Mouse (Mus musculus): ENCODE results near the gene Zfp652. TPM values are rescaled to one million over a fixed set of nuclear protein-coding genes. Genes with fewer than 3 reads are reported as not detected.
A peak's percentile ranks its signal among the peaks of the same experiment; 100 is the strongest.

Gene Zfp652
- polyA plus RNA-seq, 1 experiment from 2014 or later: 13.7 TPM

DNA sequence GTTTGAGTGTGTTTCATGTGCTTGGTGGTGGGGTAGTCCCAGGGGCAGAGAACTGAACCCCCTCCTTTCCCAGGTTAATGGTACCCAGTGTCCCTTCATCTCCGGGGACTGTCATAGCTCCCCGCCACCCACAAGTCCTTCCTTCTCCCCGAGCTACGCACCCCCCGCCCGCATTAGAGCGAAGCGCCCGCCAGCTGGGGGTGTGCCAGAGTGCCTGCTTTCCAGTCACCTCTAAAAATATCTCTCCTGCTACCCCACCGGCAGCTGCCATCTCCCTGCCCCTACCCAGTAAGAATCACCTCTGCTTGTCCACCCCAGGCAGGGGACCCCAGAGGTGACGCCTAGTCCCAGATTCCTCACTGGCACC, 112.4 kb downstream of the Zfp652 start:
- Histone ChIP-seq H3K9me3 (ENCODE audit: control insufficient read depth, low read length) (no peaks in the 10 kb centered on the region), H3K4me1 (replicated peaks; ENCODE audit: control insufficient read depth, insufficient read depth, low read length) (0 out of 2 replicates have a peak, but pooled peaks cover 2% of the 10 kb centered on the region), H3K36me3 (ENCODE audit: control insufficient read depth, insufficient read depth, low read length) (no peaks in the 10 kb centered on the region), H3K27me3 (ENCODE audit: control insufficient read depth, insufficient read depth, low read length) (peaks cover 29% of the 10 kb centered on the region), H3K27ac (ENCODE audit: low read depth, low read length) (no peak overlapping the region), H3K4me2 (replicated peaks; ENCODE audit: low read depth, low read length) (peak overlapping the region; percentile 93), H3K9ac (ENCODE audit: low read depth, low read length) (peak overlapping the region; percentile 47), H3K4me3 (ENCODE audit: low read depth, low read length) (peak overlapping the region; percentile 61)
- ATAC-seq (ENCODE audit: low FRiP score) (no peak; the same call in 1 of the 2 replicates), DNase-seq (ENCODE audit: low spot score) (peak; percentile 36)
- 1% methylated on average over 11 of the region's 11 CpGs for WGBS

GRCm38 (mm10) chr11:95825625-95826024, 113.2 kb downstream of the Zfp652 start:
- Histone ChIP-seq H3K9ac (ENCODE audit: low read depth, low read length) (no peak overlapping the region), H3K27ac (ENCODE audit: low read depth, low read length) (no peak overlapping the region), H3K4me2 (replicated peaks; ENCODE audit: low read depth, low read length) (no peak overlapping the region), H3K4me3 (ENCODE audit: low read depth, low read length) (no peak overlapping the region), H3K36me3 (ENCODE audit: control insufficient read depth, insufficient read depth, low read length) (no peaks in the 10 kb centered on the region), H3K27me3 (ENCODE audit: control insufficient read depth, insufficient read depth, low read length) (peaks cover 37% of the 10 kb centered on the region), H3K4me1 (replicated peaks; ENCODE audit: control insufficient read depth, insufficient read depth, low read length) (0 out of 2 replicates have a peak, but pooled peaks cover 2% of the 10 kb centered on the region), H3K9me3 (ENCODE audit: control insufficient read depth, low read length) (no peaks in the 10 kb centered on the region)
- ATAC-seq (ENCODE audit: low FRiP score) (no peak), DNase-seq (ENCODE audit: low spot score) (no peak)
- 57% methylated on average over 3 of the region's 3 CpGs for WGBS

DNA sequence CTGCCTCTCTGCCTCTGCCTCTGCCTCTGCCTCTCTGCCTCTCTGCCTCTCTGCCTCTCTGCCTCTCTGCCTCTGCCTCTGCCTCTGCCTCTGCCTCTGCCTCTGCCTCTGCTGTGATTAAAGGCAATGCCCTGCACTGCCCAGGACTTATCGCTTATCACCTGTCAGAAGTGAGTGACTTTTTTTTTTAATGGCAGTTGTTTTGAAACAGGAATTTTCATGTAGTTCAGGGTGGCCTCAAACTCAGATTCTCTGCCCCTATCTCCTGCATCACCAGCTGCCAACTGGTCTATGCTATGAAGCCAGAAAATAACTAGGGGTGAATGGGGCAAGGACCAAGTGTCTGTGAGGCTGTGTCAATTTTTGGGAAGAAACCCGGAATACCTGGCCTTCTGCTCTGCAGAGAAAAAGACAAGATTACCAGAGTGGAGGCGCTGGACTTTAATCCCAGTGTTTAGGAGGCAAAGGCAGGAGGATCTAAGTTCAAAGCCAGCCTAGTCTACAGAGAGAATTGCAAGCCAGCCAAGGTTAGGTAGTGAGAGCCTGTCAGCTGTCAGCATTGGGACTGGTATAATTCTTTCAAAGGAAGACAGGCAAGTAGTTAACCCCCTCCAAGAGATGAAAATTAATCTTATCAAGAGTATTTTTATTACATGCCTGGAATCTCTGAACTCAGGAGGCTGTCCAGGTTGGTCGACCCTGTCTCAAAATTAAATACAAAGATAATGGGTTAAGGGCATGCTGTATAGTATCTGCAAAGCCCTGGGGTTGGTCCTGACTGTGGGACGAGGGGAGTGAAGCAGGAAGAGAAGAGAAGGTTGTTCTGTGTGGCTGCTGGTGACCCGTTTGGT, 114.1 kb downstream of the Zfp652 start:
- Histone ChIP-seq H3K4me2 (replicated peaks; ENCODE audit: low read depth, low read length) (no peak overlapping the region), H3K9me3 (ENCODE audit: control insufficient read depth, low read length) (no peaks in the 10 kb centered on the region), H3K4me1 (replicated peaks; ENCODE audit: control insufficient read depth, insufficient read depth, low read length) (0 out of 2 replicates have a peak, but pooled peaks cover 2% of the 10 kb centered on the region), H3K27me3 (ENCODE audit: control insufficient read depth, insufficient read depth, low read length) (peaks cover 46% of the 10 kb centered on the region), H3K9ac (ENCODE audit: low read depth, low read length) (no peak overlapping the region), H3K36me3 (ENCODE audit: control insufficient read depth, insufficient read depth, low read length) (no peaks in the 10 kb centered on the region), H3K27ac (ENCODE audit: low read depth, low read length) (no peak overlapping the region), H3K4me3 (ENCODE audit: low read depth, low read length) (no peak overlapping the region)
- WGBS: 60% methylated on average over 6 of the region's 6 CpGs
- ATAC-seq (ENCODE audit: low FRiP score) (no peak), DNase-seq (ENCODE audit: low spot score) (no peak)

GRCm38 (mm10) chr11:95827168-95827447, 114.6 kb downstream of the Zfp652 start:
- Histone ChIP-seq H3K27ac (ENCODE audit: low read depth, low read length) (no peak overlapping the region), H3K9ac (ENCODE audit: low read depth, low read length) (no peak overlapping the region), H3K36me3 (ENCODE audit: control insufficient read depth, insufficient read depth, low read length) (no peaks in the 10 kb centered on the region), H3K9me3 (ENCODE audit: control insufficient read depth, low read length) (no peaks in the 10 kb centered on the region), H3K27me3 (ENCODE audit: control insufficient read depth, insufficient read depth, low read length) (peaks cover 52% of the 10 kb centered on the region), H3K4me3 (ENCODE audit: low read depth, low read length) (no peak overlapping the region), H3K4me2 (replicated peaks; ENCODE audit: low read depth, low read length) (no peak overlapping the region), H3K4me1 (replicated peaks; ENCODE audit: control insufficient read depth, insufficient read depth, low read length) (0 out of 2 replicates have a peak, but pooled peaks cover 2% of the 10 kb centered on the region)
- WGBS: 15% methylated on average over 3 of the region's 3 CpGs
- no peak for DNase-seq (ENCODE audit: low spot score)
- no peak for ATAC-seq (ENCODE audit: low FRiP score)

- H3K9ac ChIP-seq (ENCODE audit: low read depth, low read length): no peak overlapping the region
- 0 out of 2 replicates have a peak, but pooled peaks cover 2% of the 10 kb centered on the region for H3K4me1 ChIP-seq (replicated peaks; ENCODE audit: control insufficient read depth, insufficient read depth, low read length)
- WGBS: 20% methylated on average over 3 of the region's 3 CpGs
- no peak overlapping the region for H3K27ac ChIP-seq (ENCODE audit: low read depth, low read length)
- ATAC-seq (ENCODE audit: low FRiP score) (no peak), DNase-seq (ENCODE audit: low spot score) (peak; percentile 80)
- H3K4me2 ChIP-seq (replicated peaks; ENCODE audit: low read depth, low read length): no peak overlapping the region
- no peaks in the 10 kb centered on the region for H3K9me3 ChIP-seq (ENCODE audit: control insufficient read depth, low read length)
- no peak overlapping the region for H3K4me3 ChIP-seq (ENCODE audit: low read depth, low read length)
- peaks cover 56% of the 10 kb centered on the region for H3K27me3 ChIP-seq (ENCODE audit: control insufficient read depth, insufficient read depth, low read length)
- H3K36me3 ChIP-seq (ENCODE audit: control insufficient read depth, insufficient read depth, low read length): no peaks in the 10 kb centered on the region
Measured at GRCm38 (mm10) chr11:95827464-95828085, 115.1 kb downstream of the Zfp652 start.

- no peaks in the 10 kb centered on the region for H3K9me3 ChIP-seq (ENCODE audit: control insufficient read depth, low read length)
- WGBS: 77% methylated on average over 11 of the region's 11 CpGs
- H3K4me3 ChIP-seq (ENCODE audit: low read depth, low read length): no peak overlapping the region
- DNase-seq (ENCODE audit: low spot score) (no peak), ATAC-seq (ENCODE audit: low FRiP score) (no peak)
- H3K36me3 ChIP-seq (ENCODE audit: control insufficient read depth, insufficient read depth, low read length): no peaks in the 10 kb centered on the region
- H3K9ac ChIP-seq (ENCODE audit: low read depth, low read length): no peak overlapping the region
- no peak overlapping the region for H3K4me2 ChIP-seq (replicated peaks; ENCODE audit: low read depth, low read length)
- peaks cover 4% of the 10 kb centered on the region; the same call in 1 of the 2 replicates for H3K4me1 ChIP-seq (replicated peaks; ENCODE audit: control insufficient read depth, insufficient read depth, low read length)
- H3K27me3 ChIP-seq (ENCODE audit: control insufficient read depth, insufficient read depth, low read length): peaks cover 64% of the 10 kb centered on the region
- H3K27ac ChIP-seq (ENCODE audit: low read depth, low read length): no peak overlapping the region
Measured at GRCm38 (mm10) chr11:95828181-95828964, 115.9 kb downstream of the Zfp652 start.

DNA sequence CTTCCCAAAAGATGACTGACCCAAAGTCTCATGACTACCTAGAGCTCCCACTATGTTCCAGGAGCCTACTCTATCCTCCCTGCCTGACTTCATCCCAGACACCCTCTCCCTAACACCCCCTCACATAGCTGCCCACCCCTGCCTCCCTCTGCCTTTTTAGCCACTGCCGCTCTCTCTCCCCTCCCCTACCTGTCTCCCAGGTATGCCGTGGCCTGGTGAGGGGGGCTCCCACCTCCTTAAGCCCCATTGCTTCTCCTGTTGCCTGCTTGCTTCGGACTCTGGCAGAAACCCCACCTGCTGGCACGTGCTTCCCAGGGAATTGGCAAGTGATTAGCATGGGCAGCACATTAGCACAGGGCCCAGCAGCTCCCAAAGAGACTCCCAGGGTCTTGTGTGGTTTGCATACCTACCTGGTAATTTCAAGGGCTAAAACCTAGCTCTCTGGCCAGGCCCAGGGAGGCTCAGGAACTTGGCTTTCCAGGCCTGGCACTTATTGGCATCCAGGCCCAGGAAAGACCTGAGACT, 117.1 kb downstream of the Zfp652 start:
- no peak overlapping the region for H3K4me3 ChIP-seq (ENCODE audit: low read depth, low read length)
- no peaks in the 10 kb centered on the region for H3K9me3 ChIP-seq (ENCODE audit: control insufficient read depth, low read length)
- no peak overlapping the region for H3K9ac ChIP-seq (ENCODE audit: low read depth, low read length)
- ATAC-seq (ENCODE audit: low FRiP score) (no peak), DNase-seq (ENCODE audit: low spot score) (no peak)
- H3K4me2 ChIP-seq (replicated peaks; ENCODE audit: low read depth, low read length): no peak overlapping the region
- H3K27ac ChIP-seq (ENCODE audit: low read depth, low read length): no peak overlapping the region
- H3K36me3 ChIP-seq (ENCODE audit: control insufficient read depth, insufficient read depth, low read length): no peaks in the 10 kb centered on the region
- H3K27me3 ChIP-seq (ENCODE audit: control insufficient read depth, insufficient read depth, low read length): peaks cover 73% of the 10 kb centered on the region
- H3K4me1 ChIP-seq (replicated peaks; ENCODE audit: control insufficient read depth, insufficient read depth, low read length): peaks cover 8% of the 10 kb centered on the region; the same call in 1 of the 2 replicates
- WGBS: 30% methylated on average over 4 of the region's 4 CpGs

GRCm38 (mm10) chr11:95830411-95831275, 118.2 kb downstream of the Zfp652 start:
- no peak overlapping the region for H3K9ac ChIP-seq (ENCODE audit: low read depth, low read length)
- WGBS: 3% methylated on average over 80 of the region's 80 CpGs
- no peak for ATAC-seq (ENCODE audit: low FRiP score)

More at GRCm38 (mm10) chr11:95830411-95831275, 118.2 kb downstream of the Zfp652 start:
- Histone ChIP-seq H3K36me3 (ENCODE audit: control insufficient read depth, insufficient read depth, low read length) (no peaks in the 10 kb centered on the region), H3K4me1 (replicated peaks; ENCODE audit: control insufficient read depth, insufficient read depth, low read length) (peaks cover 6% of the 10 kb centered on the region; the same call in 1 of the 2 replicates), H3K4me3 (ENCODE audit: low read depth, low read length) (peak overlapping the region; percentile 23), H3K9me3 (ENCODE audit: control insufficient read depth, low read length) (no peaks in the 10 kb centered on the region), H3K27me3 (ENCODE audit: control insufficient read depth, insufficient read depth, low read length) (peaks cover 77% of the 10 kb centered on the region), H3K4me2 (replicated peaks; ENCODE audit: low read depth, low read length) (peak overlapping the region; percentile 8), H3K27ac (ENCODE audit: low read depth, low read length) (no peak overlapping the region)
- peak; percentile 56 for DNase-seq (ENCODE audit: low spot score)

Measured in hindbrain, embryonic 11.5 days (tissue).